Mouse (Mus musculus): ENCODE results near the gene Ncs1. TPM values are rescaled to one million over a fixed set of nuclear protein-coding genes. Genes with fewer than 3 reads are reported as not detected.

The Ncs1 gene
- polyA plus RNA-seq, 1 experiment from 2014 or later = 59.5 TPM

- WGBS = 93% methylated on average over 6 of the region's 6 CpGs
- no peak overlapping the region for H3K27ac ChIP-seq (replicated peaks; ENCODE audit: low read depth, low read length)
- no peaks in the 10 kb centered on the region; the same call in 1 of the 2 replicates for H3K36me3 ChIP-seq (replicated peaks; ENCODE audit: control insufficient read depth, insufficient read depth, low read depth, low read length)
- DNase-seq (ENCODE audit: low spot score) (no peak), ATAC-seq (replicated peaks; ENCODE audit: insufficient number of reproducible peaks, low FRiP score, low TSS enrichment, low read depth) (no peak)
- H3K27me3 ChIP-seq (ENCODE audit: control insufficient read depth, insufficient read depth, low read length) = no peaks in the 10 kb centered on the region
- H3K4me3 ChIP-seq (ENCODE audit: low read depth, low read length) = no peak overlapping the region
- H3K9ac ChIP-seq (replicated peaks; ENCODE audit: low read length) = no peak overlapping the region
- no peak overlapping the region for H3K4me2 ChIP-seq (ENCODE audit: low read depth, low read length)
- H3K9me3 ChIP-seq (replicated peaks; ENCODE audit: control insufficient read depth, low read length) = no peaks in the 10 kb centered on the region
- H3K4me1 ChIP-seq (ENCODE audit: control insufficient read depth, insufficient read depth, low read length) = no peaks in the 10 kb centered on the region
Measured at GRCm38 (mm10) chr2:31269188-31269587, 23.6 kb downstream of the Ncs1 start.

- Histone ChIP-seq H3K4me2 (ENCODE audit: low read depth, low read length) (no peak overlapping the region), H3K36me3 (replicated peaks; ENCODE audit: control insufficient read depth, insufficient read depth, low read depth, low read length) (no peaks in the 10 kb centered on the region; the same call in 1 of the 2 replicates), H3K4me1 (ENCODE audit: control insufficient read depth, insufficient read depth, low read length) (no peaks in the 10 kb centered on the region), H3K4me3 (ENCODE audit: low read depth, low read length) (no peak overlapping the region), H3K27ac (replicated peaks; ENCODE audit: low read depth, low read length) (no peak overlapping the region), H3K9me3 (replicated peaks; ENCODE audit: control insufficient read depth, low read length) (no peaks in the 10 kb centered on the region), H3K9ac (replicated peaks; ENCODE audit: low read length) (no peak overlapping the region), H3K27me3 (ENCODE audit: control insufficient read depth, insufficient read depth, low read length) (no peaks in the 10 kb centered on the region)
- ATAC-seq (replicated peaks; ENCODE audit: insufficient number of reproducible peaks, low FRiP score, low TSS enrichment, low read depth) (no peak), DNase-seq (ENCODE audit: low spot score) (no peak)
- WGBS = 94% methylated on average over 10 of the region's 10 CpGs
Measured at GRCm38 (mm10) chr2:31269847-31270246, 24.2 kb downstream of the Ncs1 start.

- ATAC-seq (replicated peaks; ENCODE audit: insufficient number of reproducible peaks, low FRiP score, low TSS enrichment, low read depth) (no peak), DNase-seq (ENCODE audit: low spot score) (no peak)
- 88% methylated on average over 8 of the region's 8 CpGs for WGBS
- H3K4me2 ChIP-seq (ENCODE audit: low read depth, low read length) = no peak overlapping the region
- H3K27ac ChIP-seq (replicated peaks; ENCODE audit: low read depth, low read length) = no peak overlapping the region
- H3K9ac ChIP-seq (replicated peaks; ENCODE audit: low read length) = no peak overlapping the region
- no peaks in the 10 kb centered on the region for H3K27me3 ChIP-seq (ENCODE audit: control insufficient read depth, insufficient read depth, low read length)
- H3K36me3 ChIP-seq (replicated peaks; ENCODE audit: control insufficient read depth, insufficient read depth, low read depth, low read length) = no peaks in the 10 kb centered on the region; the same call in 1 of the 2 replicates
- no peaks in the 10 kb centered on the region for H3K9me3 ChIP-seq (replicated peaks; ENCODE audit: control insufficient read depth, low read length)
- no peaks in the 10 kb centered on the region for H3K4me1 ChIP-seq (ENCODE audit: control insufficient read depth, insufficient read depth, low read length)
- H3K4me3 ChIP-seq (ENCODE audit: low read depth, low read length) = no peak overlapping the region
Measured at GRCm38 (mm10) chr2:31270470-31270869, 24.8 kb downstream of the Ncs1 start.

GRCm38 (mm10) chr2:31271071-31271470 is 25.4 kb downstream of the Ncs1 start:
- Histone ChIP-seq H3K27me3 (ENCODE audit: control insufficient read depth, insufficient read depth, low read length) (no peaks in the 10 kb centered on the region), H3K27ac (replicated peaks; ENCODE audit: low read depth, low read length) (no peak overlapping the region), H3K9ac (replicated peaks; ENCODE audit: low read length) (no peak overlapping the region), H3K4me2 (ENCODE audit: low read depth, low read length) (no peak overlapping the region), H3K4me3 (ENCODE audit: low read depth, low read length) (no peak overlapping the region), H3K36me3 (replicated peaks; ENCODE audit: control insufficient read depth, insufficient read depth, low read depth, low read length) (no peaks in the 10 kb centered on the region; the same call in 1 of the 2 replicates), H3K4me1 (ENCODE audit: control insufficient read depth, insufficient read depth, low read length) (no peaks in the 10 kb centered on the region), H3K9me3 (replicated peaks; ENCODE audit: control insufficient read depth, low read length) (no peaks in the 10 kb centered on the region)
- ATAC-seq (replicated peaks; ENCODE audit: insufficient number of reproducible peaks, low FRiP score, low TSS enrichment, low read depth) (no peak), DNase-seq (ENCODE audit: low spot score) (no peak)
- WGBS = 87% methylated on average over 1 of the region's 1 CpGs

GRCm38 (mm10) chr2:31274993-31275392 is 29.4 kb downstream of the Ncs1 start:
- Histone ChIP-seq H3K27ac (replicated peaks; ENCODE audit: low read depth, low read length) (no peak overlapping the region), H3K4me2 (ENCODE audit: low read depth, low read length) (no peak overlapping the region), H3K9ac (replicated peaks; ENCODE audit: low read length) (no peak overlapping the region), H3K36me3 (replicated peaks; ENCODE audit: control insufficient read depth, insufficient read depth, low read depth, low read length) (no peaks in the 10 kb centered on the region), H3K27me3 (ENCODE audit: control insufficient read depth, insufficient read depth, low read length) (no peaks in the 10 kb centered on the region), H3K4me3 (ENCODE audit: low read depth, low read length) (no peak overlapping the region), H3K9me3 (replicated peaks; ENCODE audit: control insufficient read depth, low read length) (no peaks in the 10 kb centered on the region), H3K4me1 (ENCODE audit: control insufficient read depth, insufficient read depth, low read length) (no peaks in the 10 kb centered on the region)
- no peak for DNase-seq (ENCODE audit: low spot score)
- ATAC-seq (replicated peaks; ENCODE audit: insufficient number of reproducible peaks, low FRiP score, low TSS enrichment, low read depth) = no peak
- 97% methylated on average over 5 of the region's 6 CpGs for WGBS

- ATAC-seq (replicated peaks; ENCODE audit: insufficient number of reproducible peaks, low FRiP score, low TSS enrichment, low read depth) (no peak), DNase-seq (ENCODE audit: low spot score) (no peak)
- H3K9ac ChIP-seq (replicated peaks; ENCODE audit: low read length) = no peak overlapping the region
- no peaks in the 10 kb centered on the region for H3K9me3 ChIP-seq (replicated peaks; ENCODE audit: control insufficient read depth, low read length)
- no peaks in the 10 kb centered on the region; the same call in 1 of the 2 replicates for H3K36me3 ChIP-seq (replicated peaks; ENCODE audit: control insufficient read depth, insufficient read depth, low read depth, low read length)
- no peak overlapping the region for H3K4me3 ChIP-seq (ENCODE audit: low read depth, low read length)
- no peaks in the 10 kb centered on the region for H3K4me1 ChIP-seq (ENCODE audit: control insufficient read depth, insufficient read depth, low read length)
- H3K27ac ChIP-seq (replicated peaks; ENCODE audit: low read depth, low read length) = no peak overlapping the region
- 72% methylated on average over 6 of the region's 6 CpGs for WGBS
- H3K4me2 ChIP-seq (ENCODE audit: low read depth, low read length) = no peak overlapping the region
- H3K27me3 ChIP-seq (ENCODE audit: control insufficient read depth, insufficient read depth, low read length) = no peaks in the 10 kb centered on the region
Measured at GRCm38 (mm10) chr2:31277810-31278209, 32.2 kb downstream of the Ncs1 start.

- 81% methylated on average over 5 of the region's 5 CpGs for WGBS
- no peak for ATAC-seq (replicated peaks; ENCODE audit: insufficient number of reproducible peaks, low FRiP score, low TSS enrichment, low read depth)
- no peak overlapping the region for H3K9ac ChIP-seq (replicated peaks; ENCODE audit: low read length)
Measured at GRCm38 (mm10) chr2:31278483-31278882, 32.9 kb downstream of the Ncs1 start.

GRCm38 (mm10) chr2:31281138-31281537 is 35.5 kb downstream of the Ncs1 start:
- no peaks in the 10 kb centered on the region for H3K4me1 ChIP-seq (ENCODE audit: control insufficient read depth, insufficient read depth, low read length)
- H3K4me2 ChIP-seq (ENCODE audit: low read depth, low read length) = no peak overlapping the region
- no peaks in the 10 kb centered on the region for H3K27me3 ChIP-seq (ENCODE audit: control insufficient read depth, insufficient read depth, low read length)
- DNase-seq (ENCODE audit: low spot score) = no peak
- no peak for ATAC-seq (replicated peaks; ENCODE audit: insufficient number of reproducible peaks, low FRiP score, low TSS enrichment, low read depth)
- H3K36me3 ChIP-seq (replicated peaks; ENCODE audit: control insufficient read depth, insufficient read depth, low read depth, low read length) = no peaks in the 10 kb centered on the region; the same call in 1 of the 2 replicates
- H3K4me3 ChIP-seq (ENCODE audit: low read depth, low read length) = no peak overlapping the region
- 91% methylated on average over 8 of the region's 8 CpGs for WGBS
- no peak overlapping the region for H3K9ac ChIP-seq (replicated peaks; ENCODE audit: low read length)
- no peaks in the 10 kb centered on the region for H3K9me3 ChIP-seq (replicated peaks; ENCODE audit: control insufficient read depth, low read length)
- H3K27ac ChIP-seq (replicated peaks; ENCODE audit: low read depth, low read length) = no peak overlapping the region

More at GRCm38 (mm10) chr2:31278483-31278882, 32.9 kb downstream of the Ncs1 start:
- Histone ChIP-seq H3K4me2 (ENCODE audit: low read depth, low read length) (no peak overlapping the region), H3K9me3 (replicated peaks; ENCODE audit: control insufficient read depth, low read length) (no peaks in the 10 kb centered on the region), H3K4me3 (ENCODE audit: low read depth, low read length) (no peak overlapping the region), H3K27ac (replicated peaks; ENCODE audit: low read depth, low read length) (no peak overlapping the region), H3K36me3 (replicated peaks; ENCODE audit: control insufficient read depth, insufficient read depth, low read depth, low read length) (no peaks in the 10 kb centered on the region; the same call in 1 of the 2 replicates), H3K27me3 (ENCODE audit: control insufficient read depth, insufficient read depth, low read length) (no peaks in the 10 kb centered on the region), H3K4me1 (ENCODE audit: control insufficient read depth, insufficient read depth, low read length) (no peaks in the 10 kb centered on the region)
- no peak for DNase-seq (ENCODE audit: low spot score)
